Mouse (Mus musculus) adrenal gland, adult 2 months (tissue): Measurements from ENCODE around the gene Cyp4a14. TPM values are rescaled to one million over a fixed set of nuclear protein-coding genes. Genes with fewer than 3 reads are reported as not detected.
"Not testable (repeated sequence)": the region's sequence is repeated elsewhere in the genome, so short reads cannot be mapped to it uniquely, and the experiment has no call there.

Experiments used
- DNase-seq: peaks from one replicate; pipeline ENCODE4 v3.0.0; 2021
- long read RNA-seq: library from polyadenylated mRNA; stranded (forward); transcript quantifications from one replicate; pipeline ENCODE4 v2.0.0, GENCODE M21; 2021
- polyA plus RNA-seq: library from polyadenylated mRNA; depleted of rRNA; stranded (reverse); fragments of >200 nt; gene quantifications from 2 replicates; pipeline ENCODE4 v1.2.3, GENCODE M21; 2012; rRNA removed
- total RNA-seq, 2 experiments: library from RNA; stranded (reverse); gene quantifications; 2 replicates each; pipeline ENCODE4 v1.2.3; 2021

Gene Cyp4a14
- 1 to 10 TPM in 1 of 2 experiments, not detected in 1; 1.1 TPM for total RNA-seq
- 0.09 TPM in 1 of 2 replicates, not detected in the other for polyA plus RNA-seq
- long read RNA-seq: 0 reads

GRCm38 (mm10) chr4:115496001-115496400, at the start of gene Cyp4a14:
Cyp4a14 (minus strand) TSS chr4:115496142.
- no peak for DNase-seq

- DNase-seq: no peak
These were observed 49.2 kb upstream of the Cyp4a14 start for GRCm38 (mm10) chr4:115545101-115545500.

- DNase-seq: no peak
These were observed 25.8 kb upstream of the Cyp4a14 start for GRCm38 (mm10) chr4:115521766-115522165.

GRCm38 (mm10) chr4:115519444-115519843, 23.5 kb upstream of the Cyp4a14 start:
- no peak for DNase-seq

- DNase-seq: not testable (repeated sequence)
These were observed 22.1 kb upstream of the Cyp4a14 start, which contains the start of gene Cyp4a10 for GRCm38 (mm10) chr4:115518000-115518399. Cyp4a10 (plus strand) TSS chr4:115518264.

GRCm38 (mm10) chr4:115513964-115514363, 18.0 kb upstream of the Cyp4a14 start:
- DNase-seq: not testable (repeated sequence)

- DNase-seq: peak; percentile 3
These were observed 1.5 kb upstream of the Cyp4a14 start for GRCm38 (mm10) chr4:115497466-115497865.

GRCm38 (mm10) chr4:115481006-115481652, 14.8 kb downstream of the Cyp4a14 start:
- no peak for DNase-seq

- peak; percentile 28 for DNase-seq
These were observed 19.9 kb downstream of the Cyp4a14 start for GRCm38 (mm10) chr4:115476051-115476450.

- not testable (repeated sequence) for DNase-seq
These were observed 22.4 kb downstream of the Cyp4a14 start for GRCm38 (mm10) chr4:115473585-115473984.

GRCm38 (mm10) chr4:115452304-115452703, 43.6 kb downstream of the Cyp4a14 start, which contains the start of gene Cyp4a30b:
Cyp4a30b (plus strand) TSS chr4:115452604.
- no peak for DNase-seq

GRCm38 (mm10) chr4:115450577-115451137, 45.3 kb downstream of the Cyp4a14 start:
- no peak for DNase-seq

Other genes with a start within 250 kb of the Cyp4a14 start
- gene Cyp4a12a, start 197.1 kb downstream of the Cyp4a14 start, total RNA-seq: under 1 TPM in 1 of 2 experiments, not detected in 1; 0.14 TPM
- gene Cyp4a12a, start 197.1 kb downstream of the Cyp4a14 start, polyA plus RNA-seq: not detected in 2 replicates
- not detected for gene Cyp4a12b, start 84.5 kb downstream of the Cyp4a14 start, total RNA-seq
- not detected in 2 replicates for gene Cyp4a12b, start 84.5 kb downstream of the Cyp4a14 start, polyA plus RNA-seq
- gene Cyp4a30b, start 43.5 kb downstream of the Cyp4a14 start, total RNA-seq: not detected
- not detected in 2 replicates for gene Cyp4a30b, start 43.5 kb downstream of the Cyp4a14 start, polyA plus RNA-seq
- 1 to 10 TPM in 1 of 2 experiments, under 1 TPM in 1; 0.17 to 2.6 TPM for gene Cyp4a10, start 22.1 kb upstream of the Cyp4a14 start, total RNA-seq
- 0.12 TPM in 1 of 2 replicates, not detected in the other for gene Cyp4a10, start 22.1 kb upstream of the Cyp4a14 start, polyA plus RNA-seq
- gene Cyp4a31, start 67.5 kb upstream of the Cyp4a14 start, total RNA-seq: not detected
- gene Cyp4a31, start 67.5 kb upstream of the Cyp4a14 start, polyA plus RNA-seq: not detected in 2 replicates
- under 1 TPM; 0.21 to 0.98 TPM for gene Cyp4a32, start 104.8 kb upstream of the Cyp4a14 start, total RNA-seq
- not detected in 2 replicates for gene Cyp4a32, start 104.8 kb upstream of the Cyp4a14 start, polyA plus RNA-seq
- gene Cyp4b1, start 151.6 kb upstream of the Cyp4a14 start, total RNA-seq: 10 to 100 TPM; 32.6 to 41.4 TPM
- gene Cyp4b1, start 151.6 kb upstream of the Cyp4a14 start, polyA plus RNA-seq: 41.1 and 54.0 TPM in 2 replicates
- 10 to 100 TPM; 82.3 to 86.1 TPM for gene Efcab14, start 241.6 kb upstream of the Cyp4a14 start, total RNA-seq
- 29.4 and 31.3 TPM in 2 replicates for gene Efcab14, start 241.6 kb upstream of the Cyp4a14 start, polyA plus RNA-seq